Mouse (Mus musculus) liver, embryonic 15.5 days (tissue): ENCODE measurements around the gene Kcnab2. TPM values are rescaled to one million over a fixed set of nuclear protein-coding genes. Genes with fewer than 3 reads are reported as not detected.

Source experiments
- ATAC-seq: fragments of 200-750 bp; cut with Nextera tagmentation; 2 replicates; pipeline ENCODE4 v1.8.0; 2017; ENCODE audit warnings: moderate number of reproducible peaks, mild to moderate bottlenecking, moderate library complexity; ENCODE audit not compliant: insufficient read depth
- H3K27ac ChIP-seq: fragments of 300-500 bp; sonication (generic); replicated peaks from 2 replicates; pipeline ENCODE4 v1.5.1; 2015; ENCODE audit warnings: mild to moderate bottlenecking, inconsistent platforms
- H3K27me3 ChIP-seq: fragments of 300-500 bp; sonication (generic); 2 replicates; pipeline ENCODE4 v1.6.1; 2015; ENCODE audit warnings: mild to moderate bottlenecking, inconsistent platforms
- H3K36me3 ChIP-seq: fragments of 300-500 bp; sonication (generic); replicated peaks from 2 replicates; pipeline ENCODE4 v1.6.1; 2015; ENCODE audit warnings: moderate library complexity, mild to moderate bottlenecking, inconsistent platforms
- H3K4me1 ChIP-seq: fragments of 300-500 bp; sonication (generic); replicated peaks from 2 replicates; pipeline ENCODE4 v1.6.1; 2015; ENCODE audit warnings: inconsistent platforms
- H3K4me2 ChIP-seq: fragments of 300-500 bp; sonication (generic); 2 replicates; pipeline ENCODE4 v1.6.1; 2015; ENCODE audit warnings: moderate library complexity, mild to moderate bottlenecking, inconsistent platforms
- H3K4me3 ChIP-seq: fragments of 300-500 bp; sonication (generic); replicated peaks from 2 replicates; pipeline ENCODE4 v1.5.1; 2015; ENCODE audit warnings: mild to moderate bottlenecking, inconsistent platforms
- H3K9ac ChIP-seq: fragments of 300-500 bp; sonication (generic); 2 replicates; pipeline ENCODE4 v1.6.1; 2015; ENCODE audit warnings: moderate library complexity, mild to moderate bottlenecking, inconsistent platforms
- H3K9me3 ChIP-seq: fragments of 300-500 bp; sonication (generic); replicated peaks from 2 replicates; pipeline ENCODE4 v1.6.1; 2016; ENCODE audit warnings: inconsistent platforms
- WGBS: fragments of 180-500 bp; shearing (Covaris S2); methylation state at CpG from one replicate; pipeline ENCODE4 v1.1.7; 2015; ENCODE audit warnings: mixed read lengths; ENCODE audit not compliant: insufficient replicate concordance; 5-methylcytosine and 5-hydroxymethylcytosine counted together
- polyA plus RNA-seq: library from polyadenylated mRNA; unstranded; fragments of >200 nt; fragmentation: Nextera tagmentation; extraction: Ambion mirVana; gene quantifications from 2 replicates; pipeline ENCODE4 v1.2.1, GENCODE M21; 2015

Kcnab2 gene
- polyA plus RNA-seq, 1 experiment from 2014 or later = 8.5 TPM

DNA sequence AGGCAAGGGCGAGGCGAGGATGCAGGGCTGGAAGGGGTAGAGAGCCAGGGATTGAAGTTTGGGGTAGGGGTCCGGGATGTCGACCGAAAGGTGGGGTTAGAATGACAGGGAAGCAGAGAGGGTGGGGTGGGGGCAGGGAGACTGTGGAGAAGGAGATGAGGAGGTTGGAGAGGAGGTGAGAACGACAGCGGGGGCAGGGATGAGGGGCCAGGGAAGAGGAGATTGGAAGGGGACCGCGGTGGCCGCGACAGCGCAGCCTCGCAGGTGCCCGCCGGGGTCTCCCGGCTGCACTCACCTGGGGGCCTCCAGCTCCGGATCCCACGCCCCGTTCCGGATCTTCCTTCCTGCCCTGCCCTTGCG lies 585 bp downstream of the Kcnab2 start:
- Histone ChIP-seq H3K4me2 (peak overlapping the region; percentile 65), H3K4me1 (peaks cover 16% of the 10 kb centered on the region; the same call in 1 of the 2 replicates), H3K36me3 (no peaks in the 10 kb centered on the region), H3K9me3 (0 out of 2 replicates have a peak, but pooled peaks cover 4% of the 10 kb centered on the region), H3K4me3 (peak overlapping the region; percentile 61), H3K9ac (no peak overlapping the region), H3K27ac (no peak overlapping the region), H3K27me3 (peaks cover 48% of the 10 kb centered on the region)
- 2% methylated on average over 21 of the region's 21 CpGs for WGBS
- ATAC-seq = no peak

DNA sequence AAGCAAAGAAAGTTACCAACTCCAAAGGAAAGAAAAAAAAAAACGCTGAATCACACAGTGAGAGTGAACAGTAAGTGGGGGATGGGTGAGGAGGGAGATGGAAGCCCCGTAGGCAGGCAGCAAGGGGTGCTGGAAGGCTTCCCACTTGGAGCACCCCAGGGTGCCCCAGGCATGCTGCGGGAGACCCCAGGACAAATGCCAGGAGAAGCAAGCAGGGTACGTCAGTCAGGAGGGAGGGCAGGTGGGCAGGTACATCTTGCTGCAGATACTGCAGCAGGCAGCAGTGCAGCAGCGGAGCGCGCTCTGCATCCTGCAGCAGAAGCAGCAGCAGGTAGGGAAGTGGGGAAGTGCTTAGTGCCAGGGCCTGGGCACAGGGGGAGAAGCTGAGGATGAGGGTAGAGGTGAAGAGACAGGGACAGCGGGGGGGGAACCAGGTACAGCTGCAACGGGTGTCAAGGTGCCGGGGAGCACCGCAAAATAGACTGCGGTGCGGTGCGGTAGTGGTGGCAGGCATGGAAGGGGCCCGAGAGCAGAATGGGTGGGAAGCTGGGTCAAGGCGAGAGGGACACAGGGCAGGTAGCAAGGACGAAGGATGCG lies 1.1 kb downstream of the Kcnab2 start, which contains the start of gene Nphp4:
Nphp4 (plus strand) TSS at position 280 of the 597 bp plus-strand sequence.
- WGBS = 3% methylated on average over 18 of the region's 18 CpGs
- Histone ChIP-seq H3K36me3 (no peaks in the 10 kb centered on the region), H3K27ac (no peak within 1 kb of the TSS), H3K4me2 (peak within 1 kb of the TSS; percentile 65), H3K9ac (no peak within 1 kb of the TSS), H3K4me3 (peak within 1 kb of the TSS; percentile 61), H3K27me3 (peaks cover 48% of the 10 kb centered on the region), H3K9me3 (0 out of 2 replicates have a peak, but pooled peaks cover 4% of the 10 kb centered on the region), H3K4me1 (peaks cover 16% of the 10 kb centered on the region; the same call in 1 of the 2 replicates)
- ATAC-seq = no peak

DNA sequence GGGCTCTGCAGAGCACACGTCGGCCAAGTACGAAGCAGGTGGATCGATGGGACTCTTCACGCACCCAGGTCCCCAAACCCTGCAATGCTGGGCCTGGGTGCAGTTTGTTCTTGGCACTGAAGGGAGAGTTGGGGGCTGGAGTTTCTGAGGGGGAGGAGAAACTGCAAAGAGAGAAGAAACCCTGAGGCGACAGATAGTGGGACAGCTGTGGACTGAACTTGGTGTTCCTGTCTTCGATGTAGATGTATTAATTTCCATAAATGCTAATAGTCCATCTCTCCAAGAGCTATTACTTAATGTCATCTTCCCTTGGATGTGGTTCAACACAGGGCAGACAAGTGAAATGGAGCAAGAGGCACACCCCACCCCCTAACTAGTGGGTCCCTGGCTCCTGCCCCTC lies 1.7 kb downstream of the Kcnab2 start:
- Histone ChIP-seq H3K27ac (no peak overlapping the region), H3K4me2 (no peak overlapping the region), H3K9me3 (0 out of 2 replicates have a peak, but pooled peaks cover 4% of the 10 kb centered on the region), H3K4me3 (no peak overlapping the region), H3K27me3 (peaks cover 48% of the 10 kb centered on the region), H3K9ac (no peak overlapping the region), H3K36me3 (no peaks in the 10 kb centered on the region), H3K4me1 (peaks cover 16% of the 10 kb centered on the region; the same call in 1 of the 2 replicates)
- ATAC-seq = no peak
- 67% methylated on average over 7 of the region's 7 CpGs for WGBS

DNA sequence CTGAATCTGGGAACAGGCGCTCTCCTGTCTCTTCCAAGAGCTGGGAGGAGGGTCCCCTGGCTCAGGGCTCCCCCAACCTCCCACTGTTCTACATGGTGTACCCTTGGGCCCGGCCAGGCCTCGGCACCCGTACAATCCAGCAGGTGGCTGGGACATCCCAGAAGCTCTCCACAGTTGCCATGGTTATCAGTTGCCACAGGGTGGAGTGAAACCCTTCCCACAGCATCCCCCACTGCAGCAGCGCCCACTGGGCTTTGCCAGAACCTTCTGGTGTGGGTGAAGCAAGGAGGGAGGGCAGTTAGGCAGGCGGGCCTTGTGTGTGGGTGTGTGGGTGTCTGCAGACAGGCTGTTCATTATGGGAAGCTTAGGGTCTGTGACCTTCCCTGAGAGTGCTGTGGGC lies 9.7 kb downstream of the Kcnab2 start:
- no peaks in the 10 kb centered on the region for H3K4me1 ChIP-seq
- no peak overlapping the region for H3K4me3 ChIP-seq
- H3K27me3 ChIP-seq = no peaks in the 10 kb centered on the region
- WGBS = 67% methylated on average over 6 of the region's 6 CpGs
- no peak for ATAC-seq
- H3K9ac ChIP-seq = no peak overlapping the region
- H3K36me3 ChIP-seq = no peaks in the 10 kb centered on the region
- H3K27ac ChIP-seq = no peak overlapping the region
- no peak overlapping the region for H3K4me2 ChIP-seq
- 0 out of 2 replicates have a peak, but pooled peaks cover 4% of the 10 kb centered on the region for H3K9me3 ChIP-seq

DNA sequence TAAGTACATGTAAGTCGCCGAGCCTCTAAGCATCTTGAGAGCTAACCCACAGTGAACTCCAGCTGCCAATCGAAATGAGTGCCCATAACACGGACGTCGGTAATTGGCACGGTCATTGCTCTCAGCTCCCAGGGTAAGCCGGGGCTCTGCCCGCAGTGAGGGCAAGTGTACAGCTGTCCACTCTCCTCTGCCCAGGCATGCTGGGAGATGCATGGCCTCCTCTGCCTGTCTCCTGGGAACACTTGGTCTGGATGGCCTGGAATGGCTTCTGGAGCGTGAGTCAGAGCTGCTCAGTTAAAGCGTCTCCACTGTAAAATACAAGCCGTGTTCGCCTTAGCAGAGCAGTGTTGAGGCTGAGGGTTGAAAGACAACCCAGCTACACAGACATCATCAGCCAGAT lies 11.1 kb downstream of the Kcnab2 start:
- H3K9me3 ChIP-seq = no peaks in the 10 kb centered on the region
- 76% methylated on average over 13 of the region's 13 CpGs for WGBS
- H3K9ac ChIP-seq = no peak overlapping the region
- H3K27ac ChIP-seq = no peak overlapping the region
- no peaks in the 10 kb centered on the region for H3K27me3 ChIP-seq
- no peak for ATAC-seq
- no peaks in the 10 kb centered on the region for H3K4me1 ChIP-seq
- no peaks in the 10 kb centered on the region for H3K36me3 ChIP-seq
- no peak overlapping the region for H3K4me2 ChIP-seq
- no peak overlapping the region for H3K4me3 ChIP-seq

DNA sequence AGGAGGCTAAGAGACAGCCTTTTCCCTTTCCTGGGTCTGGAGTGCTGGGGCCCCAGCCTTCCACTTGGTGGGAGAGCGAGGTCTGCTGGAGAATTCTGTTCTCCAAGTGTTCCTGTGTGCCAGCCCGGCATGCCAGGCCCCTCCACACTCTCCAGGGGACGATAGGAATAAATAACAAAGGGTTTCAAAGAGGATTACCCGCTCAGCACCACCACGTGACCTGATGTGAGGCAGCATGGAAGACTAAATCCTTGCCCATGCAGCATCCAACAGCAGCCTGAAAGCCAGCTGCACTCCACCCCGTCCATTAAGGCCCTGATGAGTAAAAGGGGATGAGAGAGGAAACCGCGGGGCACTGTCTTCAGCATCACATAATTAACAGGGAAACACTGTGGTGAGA lies 12.6 kb downstream of the Kcnab2 start:
- H3K4me2 ChIP-seq = no peak overlapping the region
- WGBS = 37% methylated on average over 8 of the region's 8 CpGs
- no peak for ATAC-seq

DNA sequence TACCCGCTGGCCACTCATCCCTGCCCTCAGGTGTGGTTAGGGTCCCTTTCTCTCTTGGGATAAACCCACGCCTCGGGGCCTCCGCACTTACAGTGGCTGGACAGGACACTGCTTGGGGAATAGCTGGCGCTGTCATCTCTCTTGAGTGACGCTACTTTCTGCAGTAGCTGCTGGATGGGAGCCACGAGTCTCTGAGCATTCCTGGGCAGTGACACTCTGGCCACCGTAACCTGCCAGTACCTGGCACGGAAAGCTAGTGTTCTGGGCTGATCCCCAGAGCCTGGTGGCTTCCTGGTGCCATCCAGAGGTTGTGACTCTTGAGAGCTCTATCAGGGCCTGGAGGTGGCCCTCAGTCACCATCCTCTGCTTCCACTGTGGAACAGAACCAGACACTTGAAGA lies 14.5 kb downstream of the Kcnab2 start:
- Histone ChIP-seq H3K9me3 (no peaks in the 10 kb centered on the region), H3K4me1 (no peaks in the 10 kb centered on the region), H3K9ac (no peak overlapping the region), H3K27ac (no peak overlapping the region), H3K27me3 (no peaks in the 10 kb centered on the region), H3K4me2 (no peak overlapping the region), H3K36me3 (no peaks in the 10 kb centered on the region), H3K4me3 (no peak overlapping the region)
- ATAC-seq = no peak
- WGBS = 60% methylated on average over 9 of the region's 9 CpGs

More for the DNA sequence above, 12.6 kb downstream of the Kcnab2 start:
- no peak overlapping the region for H3K27ac ChIP-seq
- no peaks in the 10 kb centered on the region for H3K27me3 ChIP-seq
- H3K9me3 ChIP-seq = no peaks in the 10 kb centered on the region
- H3K36me3 ChIP-seq = no peaks in the 10 kb centered on the region
- H3K4me1 ChIP-seq = no peaks in the 10 kb centered on the region
- H3K4me3 ChIP-seq = no peak overlapping the region
- no peak overlapping the region for H3K9ac ChIP-seq

DNA sequence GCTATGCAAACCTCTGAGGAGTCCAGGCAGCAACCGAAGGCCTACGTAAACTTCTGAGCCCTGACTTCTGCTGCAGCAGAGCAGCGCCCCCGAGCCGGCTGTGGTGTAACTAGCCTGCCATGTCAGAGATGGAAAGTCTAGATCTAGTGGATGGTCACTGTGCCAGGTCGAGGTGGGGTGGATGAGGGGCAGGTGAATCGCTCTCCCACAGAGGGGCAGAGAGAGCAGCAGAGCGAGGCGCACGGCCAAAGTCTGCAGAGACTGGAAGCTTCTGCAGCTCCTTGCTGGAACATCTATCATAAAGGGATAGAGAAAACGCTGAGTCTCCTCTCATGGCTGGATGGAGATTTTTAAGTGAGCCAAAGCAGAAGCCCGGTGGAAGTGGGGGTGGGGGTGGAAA lies 15.2 kb downstream of the Kcnab2 start:
- H3K27ac ChIP-seq = no peak overlapping the region
- H3K27me3 ChIP-seq = no peaks in the 10 kb centered on the region
- no peaks in the 10 kb centered on the region for H3K36me3 ChIP-seq
- H3K4me1 ChIP-seq = no peaks in the 10 kb centered on the region
- H3K4me2 ChIP-seq = no peak overlapping the region
- no peak overlapping the region for H3K4me3 ChIP-seq
- WGBS = 70% methylated on average over 12 of the region's 12 CpGs
- no peak for ATAC-seq
- no peak overlapping the region for H3K9ac ChIP-seq
- H3K9me3 ChIP-seq = no peaks in the 10 kb centered on the region

DNA sequence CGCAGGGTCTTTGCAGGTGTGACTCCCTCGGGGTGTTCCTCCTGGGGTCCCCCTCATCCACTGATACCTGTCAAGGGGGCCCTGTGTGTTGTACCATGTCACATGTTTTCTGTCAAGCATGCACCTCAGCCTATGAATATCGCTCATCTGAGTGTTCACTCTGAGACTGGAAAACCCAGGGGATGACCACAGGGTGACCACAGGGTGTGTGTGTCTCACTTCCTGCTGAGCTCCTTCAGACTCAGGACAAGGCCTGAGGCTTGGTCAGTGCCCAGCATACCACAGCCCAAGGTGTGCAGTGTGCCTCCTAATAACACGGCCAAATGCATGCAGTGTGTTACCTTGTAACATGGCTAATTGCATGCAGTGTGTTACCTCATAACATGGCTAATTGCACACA lies 20.0 kb downstream of the Kcnab2 start:
- Histone ChIP-seq H3K9ac (no peak overlapping the region), H3K27ac (no peak overlapping the region), H3K4me1 (no peaks in the 10 kb centered on the region), H3K4me2 (no peak overlapping the region), H3K9me3 (no peaks in the 10 kb centered on the region), H3K4me3 (no peak overlapping the region), H3K36me3 (no peaks in the 10 kb centered on the region), H3K27me3 (no peaks in the 10 kb centered on the region)
- ATAC-seq = no peak
- WGBS = 70% methylated on average over 4 of the region's 4 CpGs

DNA sequence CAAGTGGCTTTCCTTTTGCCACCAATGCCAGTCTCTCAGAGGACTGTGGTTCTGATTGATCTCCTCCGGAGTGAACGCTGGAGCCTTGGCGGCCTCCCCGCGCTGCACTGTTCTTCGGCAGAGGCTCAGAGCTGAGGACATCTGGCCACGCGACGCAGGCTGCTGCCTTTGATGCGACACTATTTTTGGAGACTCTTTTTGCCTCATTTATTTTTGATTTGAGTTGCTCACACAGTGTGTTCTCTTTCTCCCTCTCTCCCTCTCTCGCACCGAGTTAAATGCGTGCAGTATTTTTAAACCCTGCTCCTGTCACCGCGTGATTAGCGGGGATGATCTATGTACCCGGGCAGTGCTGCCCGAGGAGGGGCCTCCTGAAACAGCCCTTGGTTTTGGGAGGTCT lies 21.1 kb downstream of the Kcnab2 start:
- H3K4me3 ChIP-seq = no peak overlapping the region
- 77% methylated on average over 18 of the region's 18 CpGs for WGBS
- no peak overlapping the region for H3K4me2 ChIP-seq
- ATAC-seq = no peak
- no peaks in the 10 kb centered on the region for H3K4me1 ChIP-seq
- H3K36me3 ChIP-seq = no peaks in the 10 kb centered on the region
- H3K27ac ChIP-seq = no peak overlapping the region
- no peaks in the 10 kb centered on the region for H3K9me3 ChIP-seq
- no peaks in the 10 kb centered on the region for H3K27me3 ChIP-seq
- H3K9ac ChIP-seq = no peak overlapping the region

DNA sequence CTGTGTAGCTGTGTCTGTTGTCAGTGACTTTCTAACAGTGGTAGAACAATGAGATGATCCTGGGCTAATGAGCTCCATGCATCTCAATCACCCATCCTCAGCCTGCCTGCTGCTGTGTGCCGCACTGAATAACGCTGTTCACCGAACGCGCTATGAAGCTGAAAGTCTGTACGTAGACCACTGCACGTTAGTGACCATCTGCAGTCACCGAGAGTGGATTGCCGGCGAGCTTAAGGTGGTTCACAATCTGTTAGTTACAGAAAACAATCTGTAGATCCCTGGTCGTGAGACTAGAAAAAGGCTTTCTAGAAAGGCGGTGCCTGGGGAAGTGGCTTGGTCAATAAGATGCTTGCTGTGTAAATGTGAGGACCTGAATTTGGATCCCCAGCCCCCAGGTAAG lies 23.5 kb downstream of the Kcnab2 start:
- no peaks in the 10 kb centered on the region for H3K27me3 ChIP-seq
- no peaks in the 10 kb centered on the region for H3K36me3 ChIP-seq
- 80% methylated on average over 12 of the region's 12 CpGs for WGBS
- no peaks in the 10 kb centered on the region for H3K9me3 ChIP-seq
- no peak overlapping the region for H3K9ac ChIP-seq
- no peak overlapping the region for H3K27ac ChIP-seq
- no peak overlapping the region for H3K4me3 ChIP-seq
- H3K4me1 ChIP-seq = no peaks in the 10 kb centered on the region
- ATAC-seq = no peak
- H3K4me2 ChIP-seq = no peak overlapping the region

DNA sequence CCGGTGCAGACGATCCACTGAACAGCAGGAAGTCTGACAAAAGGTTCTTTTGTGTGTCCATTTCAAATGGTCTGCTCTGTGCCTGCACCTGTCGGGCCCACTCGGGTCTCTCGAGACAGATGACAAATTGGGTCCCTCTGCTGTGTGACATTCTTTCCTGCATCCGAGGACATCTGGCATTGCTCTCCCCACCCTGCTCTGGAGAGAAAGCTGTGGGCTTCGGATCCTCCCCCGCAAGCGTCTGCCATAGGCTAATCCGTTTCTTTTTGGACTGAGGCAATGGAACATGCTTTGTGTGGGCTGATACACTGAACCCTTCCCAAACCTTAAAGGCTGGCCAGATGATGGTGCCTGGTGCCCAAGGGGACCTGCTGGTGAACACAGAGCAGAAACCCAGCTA lies 24.6 kb downstream of the Kcnab2 start:
- peaks cover 3% of the 10 kb centered on the region; the same call in 1 of the 2 replicates for H3K4me1 ChIP-seq
- H3K9ac ChIP-seq = no peak overlapping the region
- no peak overlapping the region for H3K4me2 ChIP-seq
- no peaks in the 10 kb centered on the region for H3K27me3 ChIP-seq
- WGBS = 60% methylated on average over 10 of the region's 10 CpGs
- no peak overlapping the region for H3K4me3 ChIP-seq
- no peak overlapping the region for H3K27ac ChIP-seq
- no peaks in the 10 kb centered on the region for H3K9me3 ChIP-seq
- no peak for ATAC-seq
- no peaks in the 10 kb centered on the region for H3K36me3 ChIP-seq
